Comparison of ENCODE assay signal across 8 mouse cellular contexts in genomic region chr1:74284543-74285160, GRCm38 (mm10). TPM values are rescaled to one million over a fixed set of nuclear protein-coding genes. Genes with fewer than 3 reads are reported as not detected.
DNase-seq lines count a peak whose midpoint lies in the region; ATAC-seq and TF ChIP-seq lines count a peak whose summit lies in the region.

Gene Aamp, minus strand, starts transcription at chr1:74284738.
Gene Pnkd, plus strand, starts transcription at chr1:74284930.

- H3K4me3 ChIP-seq in G1E (ENCODE audit: low read depth, low read length), result peak within 1 kb of the TSS; percentile 79
- H3K4me3 ChIP-seq in forebrain, embryonic 16.5 days (replicated peaks; ENCODE audit: low read length), result peak within 1 kb of the TSS; percentile 87
- H3K4me3 ChIP-seq in layer of hippocampus, adult 2 months, result peak within 1 kb of the TSS; percentile 91
- H3K4me3 ChIP-seq in lung, embryonic 14.5 days (ENCODE audit: low read depth, low read length), result peak within 1 kb of the TSS; percentile 67
- peak within 1 kb of the TSS; percentile 85 for H3K4me3 ChIP-seq in olfactory bulb, adult 2 months (ENCODE audit: insufficient read depth, low read depth, low read length)
- H3K4me3 ChIP-seq in thymus, adult 2 months (ENCODE audit: control insufficient read depth, insufficient read depth, low read length), result peak within 1 kb of the TSS; percentile 59

- peaks cover 70% of the 10 kb centered on the region for H3K36me3 ChIP-seq in G1E (replicated peaks)
- H3K36me3 ChIP-seq in forebrain, embryonic 16.5 days (ENCODE audit: control insufficient read depth, insufficient read depth), result peaks cover 5% of the 10 kb centered on the region; the same call in 1 of the 2 replicates
- peaks cover 61% of the 10 kb centered on the region for H3K36me3 ChIP-seq in lung, embryonic 14.5 days (ENCODE audit: insufficient read depth)
- H3K36me3 ChIP-seq in thymus, adult 2 months (ENCODE audit: control insufficient read depth, insufficient read depth, low read length), result no peaks in the 10 kb centered on the region

- TF ChIP-seq POLR2A in olfactory bulb, adult 2 months (IDR thresholded peaks at IDR 0.05; ENCODE audit: insufficient read depth, low read depth, low read length), result peak; percentile 67
- peak; percentile 41; the same call in 1 of the 2 replicates for TF ChIP-seq POLR2A in thymus, adult 2 months (IDR thresholded peaks at IDR 0.05; ENCODE audit: control insufficient read depth, extremely low read depth, insufficient read depth, low read length, poor library complexity)

- H3K4me1 ChIP-seq in G1E (ENCODE audit: insufficient read depth, low read depth, low read length), result peaks cover 69% of the 10 kb centered on the region
- H3K4me1 ChIP-seq in forebrain, embryonic 16.5 days (replicated peaks; ENCODE audit: control insufficient read depth, insufficient read depth, low read length), result peaks cover 23% of the 10 kb centered on the region
- H3K4me1 ChIP-seq in lung, embryonic 14.5 days (ENCODE audit: insufficient read depth), result peaks cover 6% of the 10 kb centered on the region; the same call in 1 of the 2 replicates
- H3K4me1 ChIP-seq in olfactory bulb, adult 2 months (ENCODE audit: control insufficient read depth, insufficient read depth, low read length), result peaks cover 27% of the 10 kb centered on the region
- peaks cover 9% of the 10 kb centered on the region for H3K4me1 ChIP-seq in thymus, adult 2 months (replicated peaks; ENCODE audit: control insufficient read depth, insufficient read depth, low read length)

- intact Hi-C loops in heart, postnatal 36 days (cut with DNase I), result loop anchor here (2.0 kb wide), 5 partner anchors 20 to 168 kb away; partner anchors contain the start of genes Arpc2, Catip and Tmbim1

- H3K9me3 ChIP-seq in G1E (replicated peaks), result no peaks in the 10 kb centered on the region
- no peaks in the 10 kb centered on the region for H3K9me3 ChIP-seq in forebrain, embryonic 16.5 days (ENCODE audit: control insufficient read depth, low read length)
- H3K9me3 ChIP-seq in lung, embryonic 14.5 days (ENCODE audit: low read depth, low read length), result no peaks in the 10 kb centered on the region

- no peaks in the 10 kb centered on the region for H3K27me3 ChIP-seq in G1E (ENCODE audit: insufficient read depth, low read length)
- no peaks in the 10 kb centered on the region for H3K27me3 ChIP-seq in forebrain, embryonic 16.5 days (replicated peaks; ENCODE audit: control insufficient read depth, insufficient read depth, low read length)
- no peaks in the 10 kb centered on the region for H3K27me3 ChIP-seq in lung, embryonic 14.5 days (ENCODE audit: insufficient read depth, low read length)
- H3K27me3 ChIP-seq in thymus, adult 2 months (ENCODE audit: control insufficient read depth, insufficient read depth, low read length), result no peaks in the 10 kb centered on the region

- peak within 1 kb of the TSS; percentile 88 for H3K9ac ChIP-seq in forebrain, embryonic 16.5 days (replicated peaks; ENCODE audit: low read depth, low read length)
- peak within 1 kb of the TSS; percentile 71 for H3K9ac ChIP-seq in lung, embryonic 14.5 days

- peak within 1 kb of the TSS; percentile 74 for H3K27ac ChIP-seq in forebrain, embryonic 16.5 days (ENCODE audit: low read length)
- H3K27ac ChIP-seq in layer of hippocampus, adult 2 months, result peak within 1 kb of the TSS; percentile 94
- 0 out of 2 replicates have a peak within 1 kb of the TSS, but pooled peaks have one; percentile 58 for H3K27ac ChIP-seq in lung, embryonic 14.5 days (ENCODE audit: low read depth)
- peak within 1 kb of the TSS; percentile 39; the same call in 1 of the 2 replicates for H3K27ac ChIP-seq in olfactory bulb, adult 2 months (ENCODE audit: insufficient read depth, low read depth, low read length)
- H3K27ac ChIP-seq in thymus, adult 2 months (ENCODE audit: control insufficient read depth, insufficient read depth, low read length), result no peak within 1 kb of the TSS

- ATAC-seq in G1E (ENCODE audit: extremely low read depth, insufficient number of reproducible peaks, low FRiP score, poor library complexity, severe bottlenecking), result peak; percentile 94
- peak; percentile 97 for ATAC-seq in forebrain, embryonic 16.5 days
- ATAC-seq in lung, embryonic 14.5 days (ENCODE audit: insufficient read depth), result peak; percentile 98

- WGBS in forebrain, embryonic 16.5 days, result under 1% methylated on average over 56 of the region's 56 CpGs
- WGBS in lung, embryonic 14.5 days, result under 1% methylated on average over 56 of the region's 56 CpGs
- WGBS in olfactory bulb, adult 2 months, result under 1% methylated on average over 56 of the region's 56 CpGs
- WGBS in thymus, adult 2 months, result under 1% methylated on average over 56 of the region's 56 CpGs

- peak within 1 kb of the TSS; percentile 84 for H3K4me2 ChIP-seq in forebrain, embryonic 16.5 days (ENCODE audit: low read length)
- H3K4me2 ChIP-seq in lung, embryonic 14.5 days, result peak within 1 kb of the TSS; percentile 75

- TF ChIP-seq CTCF in G1E (IDR thresholded peaks at IDR 0.05; ENCODE audit: low read depth, low read length), result no peak
- peak; percentile 43 for TF ChIP-seq CTCF in layer of hippocampus, adult 2 months (conservative IDR thresholded peaks at IDR 0.05)
- peak; percentile 23; the same call in 1 of the 2 replicates for TF ChIP-seq CTCF in lung, embryonic 14.5 days (IDR thresholded peaks at IDR 0.05; ENCODE audit: low read depth)
- TF ChIP-seq CTCF in olfactory bulb, adult 2 months (IDR thresholded peaks at IDR 0.05; ENCODE audit: insufficient read depth, low read depth, low read length), result 0 out of 2 replicates have a peak, but pooled peaks have one; percentile 5
- TF ChIP-seq CTCF in thymus, adult 2 months (IDR thresholded peaks at IDR 0.05; ENCODE audit: borderline replicate concordance, control insufficient read depth, extremely low read depth, insufficient read depth, low read length, poor library complexity), result peak; percentile 69; the same call in 1 of the 2 replicates

- peak; percentile 99 for DNase-seq in G1E (ENCODE audit: low spot score)
- DNase-seq in cerebellum, adult 18-20 months, result peak; percentile 99 to 100
- peak; percentile 98 for DNase-seq in heart, postnatal 36 days
- peak; percentile 98 to 100 for DNase-seq in layer of hippocampus, adult 2 months (ENCODE audit: low spot score in 2 of 2)
- DNase-seq in lung, embryonic 14.5 days, result peak; percentile 100
- DNase-seq in thymus, adult 2 months, result peak; percentile 100

RNA-seq across cellular contexts. Expression of gene Aamp, which starts in this region (rescaled TPM):
- total RNA-seq in G1E (2014; fragmentation: Nextera tagmentation) (54.8 and 63.5 TPM in 2 replicates), G1E (2017) (127 and 129 TPM in 2 replicates)
- 250 and 265 TPM in 2 replicates for polyA plus RNA-seq in G1E (2012)
- 216 and 225 TPM in 2 replicates for polyA plus RNA-seq in forebrain, embryonic 16.5 days (2015; fragmentation: Nextera tagmentation; extraction: Ambion mirVana)
- 100 to 1,000 TPM; 102 to 104 TPM for total RNA-seq in heart, postnatal 36 days (2021)
- 100 to 1,000 TPM; 153 to 155 TPM for total RNA-seq in layer of hippocampus, adult 2 months (2021)
- polyA plus RNA-seq in lung, embryonic 14.5 days (2014; fragmentation: Nextera tagmentation; extraction: Ambion mirVana), result 233 and 236 TPM in 2 replicates
- polyA plus RNA-seq in olfactory bulb, adult 2 months (2012; ENCODE audit: insufficient read depth, insufficient read length, low replicate concordance, missing spikeins), result not detected in 2 replicates
- 183 and 201 TPM in 2 replicates for polyA plus RNA-seq in thymus, adult 2 months (2012; rRNA removed)

RNA-seq across cellular contexts. Expression of gene Pnkd, which starts in this region (rescaled TPM):
- total RNA-seq in G1E (2014; fragmentation: Nextera tagmentation), result 27.7 and 58.4 TPM in 2 replicates
- total RNA-seq in G1E (2017), result 30.5 and 37.9 TPM in 2 replicates
- 186 and 219 TPM in 2 replicates for polyA plus RNA-seq in G1E (2012)
- polyA plus RNA-seq in forebrain, embryonic 16.5 days (2015; fragmentation: Nextera tagmentation; extraction: Ambion mirVana), result 98.4 and 105 TPM in 2 replicates
- 100 to 1,000 TPM; 145 to 159 TPM for total RNA-seq in heart, postnatal 36 days (2021)
- total RNA-seq in layer of hippocampus, adult 2 months (2021), result 100 to 1,000 TPM; 171 to 185 TPM
- 103 and 104 TPM in 2 replicates for polyA plus RNA-seq in lung, embryonic 14.5 days (2014; fragmentation: Nextera tagmentation; extraction: Ambion mirVana)
- polyA plus RNA-seq in olfactory bulb, adult 2 months (2012; ENCODE audit: insufficient read depth, insufficient read length, low replicate concordance, missing spikeins), result not detected in 2 replicates
- polyA plus RNA-seq in thymus, adult 2 months (2012; rRNA removed), result 41.1 and 50.1 TPM in 2 replicates
